Mouse (Mus musculus) liver, embryonic 14.5 days (tissue): ENCODE measurements around the gene Lnx1.

Source experiments
- CTCF ChIP-seq: IDR thresholded peaks from 2 replicates; pipeline ENCODE4 v1.5.1; 2016; ENCODE audit warnings: antibody characterized with exemption, low read depth, control low read depth
- EP300 ChIP-seq: IDR thresholded peaks from 2 replicates; pipeline ENCODE4 v1.6.1; 2016; ENCODE audit warnings: antibody characterized with exemption, low read depth

DNA sequence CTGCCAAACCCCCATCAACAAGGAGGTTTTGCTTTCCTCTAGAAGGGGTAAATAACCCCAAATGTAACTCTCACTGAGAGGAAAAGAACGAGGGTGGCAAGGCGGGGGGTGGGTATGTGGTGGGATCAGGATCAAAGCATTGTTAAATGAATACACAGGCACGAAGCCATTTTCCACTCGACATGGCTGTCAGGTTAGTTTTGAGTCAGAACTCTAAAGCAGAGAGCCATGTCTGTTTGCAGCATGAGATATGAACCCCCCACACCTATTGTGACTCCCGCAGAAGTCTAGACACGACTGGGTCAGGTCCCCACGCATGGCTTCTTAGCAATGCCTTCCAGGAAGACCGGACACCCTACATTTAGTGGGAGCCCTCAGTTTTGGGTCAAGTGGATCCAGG, 24.6 kb upstream of the Lnx1 start:
- TF ChIP-seq CTCF (no peak), EP300 (no peak)
